Mouse (Mus musculus) erythroid progenitor cell, adult 5-6 weeks (primary cell): ENCODE measurements around the gene Atad2b. TPM values are rescaled to one million over a fixed set of nuclear protein-coding genes. Genes with fewer than 3 reads are reported as not detected.
"Not testable (repeated sequence)": the region's sequence is repeated elsewhere in the genome, so short reads cannot be mapped to it uniquely, and the experiment has no call there.

Experiments
- ATAC-seq: replicated peaks from 2 replicates; pipeline ENCODE4 v1.8.0; 2016; ENCODE audit warnings: moderate number of reproducible peaks, mild to moderate bottlenecking, moderate TSS enrichment, inconsistent platforms; ENCODE audit not compliant: poor library complexity, low FRiP score, severe bottlenecking
- total RNA-seq, 2 experiments: library from RNA; stranded (forward) in 1 of 2; stranded (reverse) in 1 of 2; fragments of 150-400 nt in 1 of 2; fragments of 186-747, 209-891 nt in 1 of 2; gene quantifications; 2 replicates each; pipeline versions ENCODE4 v1.2.3 to v1.2.4; 2015 to 2017; ENCODE audit warnings: low replicate concordance in 2 of 2

Atad2b gene
- 72.4 and 96.0 TPM in 2 replicates for total RNA-seq (2015; ENCODE audit: low replicate concordance)
- total RNA-seq (2017; ENCODE audit: low replicate concordance) = 96.5 and 105 TPM in 2 replicates

DNA sequence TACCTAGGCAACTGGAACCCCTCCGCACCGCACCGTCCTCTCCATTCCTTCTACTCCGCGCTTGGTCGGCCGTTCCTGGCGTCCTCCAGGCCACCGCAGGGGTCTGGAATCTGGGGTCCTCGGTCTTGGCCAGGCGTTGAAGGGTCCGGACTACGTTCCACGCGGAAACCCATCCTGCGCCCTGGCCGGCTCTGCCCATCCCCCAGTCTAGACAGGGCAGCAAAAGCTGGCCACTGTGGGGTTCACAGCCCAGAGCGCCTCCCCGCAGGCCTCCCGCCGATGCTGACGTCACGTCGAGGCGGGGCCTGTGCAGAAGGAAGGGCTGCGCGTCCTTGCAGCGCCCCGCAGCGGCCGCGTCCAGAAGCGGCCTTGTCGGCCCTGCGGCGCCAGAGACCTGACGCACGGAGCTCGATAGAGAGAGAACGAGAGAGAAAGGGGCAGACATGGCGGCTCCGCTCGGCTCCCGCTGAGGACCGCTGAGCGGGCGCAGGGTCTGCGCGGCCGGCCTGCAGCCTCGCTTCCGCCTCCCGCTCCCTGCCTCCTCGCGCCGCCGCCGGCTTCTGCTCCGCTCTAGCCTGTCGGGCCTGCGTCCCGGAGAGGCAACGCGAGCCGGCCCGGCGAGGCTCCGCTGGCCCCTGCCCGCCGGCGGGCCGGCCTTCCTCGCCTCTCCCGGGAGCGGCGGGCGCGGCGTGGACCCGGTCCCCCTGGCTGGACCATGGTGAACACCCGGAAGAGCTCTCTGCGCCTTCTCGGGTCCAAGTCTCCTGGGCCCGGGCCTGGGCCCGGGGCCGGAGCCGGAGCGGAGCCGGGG is at the start of gene Atad2b:
TSS of gene Atad2b (plus strand) at position 360 of the 811 bp plus-strand sequence.
- ATAC-seq = peak; percentile 93

DNA sequence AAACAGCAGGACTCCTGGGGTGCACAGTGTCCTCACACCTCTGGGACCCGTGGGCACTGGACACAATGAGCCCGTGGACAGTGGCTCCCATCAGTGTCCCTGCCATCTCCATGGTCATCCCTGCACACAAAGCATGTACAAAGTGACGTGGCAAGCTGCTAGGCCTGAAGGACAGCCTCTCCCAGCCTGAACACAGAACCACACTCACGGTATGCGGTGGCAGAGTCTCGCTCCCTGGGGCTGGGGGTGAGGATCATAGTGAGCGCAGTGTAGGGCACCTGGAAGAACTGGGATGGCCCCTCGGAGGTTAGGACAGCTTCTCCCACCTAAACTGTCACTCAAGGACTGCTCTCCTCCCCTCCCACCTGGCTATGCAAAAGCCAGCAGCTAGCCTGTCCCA is 48.2 kb upstream of the Atad2b start:
- no peak for ATAC-seq

DNA sequence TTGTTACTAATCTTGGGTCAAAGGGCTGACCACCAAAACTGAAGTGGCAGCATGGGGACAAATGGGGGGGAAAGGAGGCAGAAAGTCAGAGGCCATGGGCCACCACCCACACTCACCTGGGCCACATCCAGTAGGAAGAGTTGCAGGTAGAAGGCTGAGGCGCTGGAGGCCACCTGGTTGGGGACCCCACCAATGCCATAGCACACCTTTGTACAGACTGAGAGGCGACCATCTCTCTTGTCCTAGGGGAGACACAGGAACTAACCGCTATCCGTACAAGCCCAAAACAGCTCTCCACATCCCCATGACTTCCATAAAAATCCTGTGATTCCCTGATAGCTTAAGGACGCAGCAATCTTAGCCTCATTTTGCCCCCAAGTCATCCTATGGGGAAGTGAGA is 45.9 kb upstream of the Atad2b start:
- no peak for ATAC-seq

DNA sequence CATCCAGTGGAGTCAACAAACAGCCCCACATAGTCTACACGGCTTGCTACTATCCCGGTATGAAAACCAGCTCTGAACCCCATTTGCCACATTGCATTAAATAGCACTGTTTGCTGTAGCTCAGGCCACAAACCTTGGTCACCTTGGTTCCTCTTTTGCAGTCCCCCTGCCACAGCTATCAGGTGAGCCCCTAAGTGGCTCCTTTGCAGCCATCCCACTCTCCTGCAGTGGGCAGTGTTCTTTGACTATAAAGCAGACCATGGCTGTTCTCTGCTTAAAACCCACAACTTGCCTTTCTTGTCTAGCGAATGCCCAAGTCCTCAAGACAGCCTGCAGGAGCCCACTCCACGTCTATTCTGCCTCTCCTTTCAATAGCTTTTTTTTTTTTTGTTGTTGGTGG is 44.9 kb upstream of the Atad2b start:
- peak; percentile 40; the same call in 1 of the 2 replicates for ATAC-seq

DNA sequence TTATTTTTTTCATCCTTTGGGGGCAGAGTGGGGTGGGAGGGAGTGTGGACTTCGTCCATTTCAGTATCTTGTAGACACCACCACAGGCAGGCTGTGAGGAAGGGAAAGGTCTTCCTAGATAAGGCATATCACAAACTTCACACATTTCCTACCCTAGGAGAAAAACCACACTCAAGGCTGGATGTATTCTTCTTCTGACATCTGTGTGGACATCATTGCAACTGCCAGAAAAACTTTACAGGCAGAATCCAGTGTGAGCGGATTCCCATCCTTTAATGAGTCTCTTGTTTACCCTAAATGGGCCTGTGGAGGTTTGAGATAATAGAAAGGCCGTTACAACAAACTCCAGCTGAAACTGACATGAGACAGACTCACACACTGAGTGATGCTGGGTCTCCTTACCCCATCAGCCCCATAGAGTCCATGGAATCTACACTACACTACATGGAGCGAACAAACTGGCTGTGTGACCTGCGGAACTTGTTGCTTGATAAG is 44.1 kb upstream of the Atad2b start:
- peak; percentile 78 for ATAC-seq

DNA sequence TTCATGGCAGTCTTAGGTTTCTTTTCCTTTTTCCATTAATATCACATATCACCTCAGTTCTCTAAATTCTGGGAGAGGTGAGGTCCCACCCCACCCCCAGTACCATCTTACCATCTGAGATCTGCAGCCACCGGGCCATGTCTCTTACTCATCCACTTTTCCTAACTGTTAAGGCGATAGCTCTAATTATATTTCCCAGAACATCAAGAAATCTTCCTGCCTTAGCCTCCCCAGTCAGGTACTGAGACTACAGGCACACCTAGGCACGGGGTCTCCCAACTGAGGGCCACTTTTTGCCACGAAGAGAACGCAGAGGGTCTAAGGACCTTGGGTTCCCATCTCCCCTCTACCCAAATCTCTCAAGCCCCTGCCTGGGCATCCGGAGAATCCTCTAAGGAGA is 43.6 kb upstream of the Atad2b start:
- no peak for ATAC-seq

DNA sequence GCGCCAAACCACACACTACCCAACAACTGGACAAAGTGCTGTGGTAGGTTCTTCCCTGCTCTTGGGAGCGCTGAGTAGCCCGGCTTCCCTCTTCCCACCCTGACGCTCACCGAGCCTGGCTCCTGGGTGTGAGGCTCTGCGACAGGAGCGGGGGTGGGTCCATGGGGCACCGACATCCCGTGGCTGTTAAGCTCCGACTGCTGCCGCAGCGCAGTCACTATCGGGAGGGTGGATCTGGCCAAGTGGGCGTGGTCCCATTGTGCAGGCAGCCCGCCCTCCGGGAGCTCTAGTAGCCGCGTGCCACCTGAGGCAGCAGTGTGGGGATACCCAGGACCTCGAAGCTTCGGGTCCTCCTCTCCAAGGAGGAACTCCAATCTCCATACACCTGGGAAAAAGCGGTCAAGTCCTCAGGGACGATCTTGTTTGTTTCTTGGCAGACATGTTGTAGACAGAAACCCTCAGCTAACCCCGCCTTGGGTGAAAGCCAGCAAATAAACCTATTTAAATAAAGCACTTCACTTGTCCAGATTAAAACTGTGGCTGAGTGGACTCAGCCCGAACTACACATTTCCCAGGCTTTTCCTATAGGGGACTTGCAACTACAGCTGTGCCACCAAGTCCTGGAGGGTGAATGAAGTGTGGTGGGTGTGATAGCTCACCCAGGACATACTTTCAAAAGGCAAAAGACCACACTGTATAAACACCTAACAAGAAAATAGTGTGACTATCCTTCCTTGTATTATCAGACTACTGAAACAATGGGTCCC is 42.8 kb upstream of the Atad2b start, which contains the start of gene Mfsd2b:
TSS of gene Mfsd2b (minus strand) at position 199 of the 767 bp plus-strand sequence.
- ATAC-seq = peak; percentile 86

DNA sequence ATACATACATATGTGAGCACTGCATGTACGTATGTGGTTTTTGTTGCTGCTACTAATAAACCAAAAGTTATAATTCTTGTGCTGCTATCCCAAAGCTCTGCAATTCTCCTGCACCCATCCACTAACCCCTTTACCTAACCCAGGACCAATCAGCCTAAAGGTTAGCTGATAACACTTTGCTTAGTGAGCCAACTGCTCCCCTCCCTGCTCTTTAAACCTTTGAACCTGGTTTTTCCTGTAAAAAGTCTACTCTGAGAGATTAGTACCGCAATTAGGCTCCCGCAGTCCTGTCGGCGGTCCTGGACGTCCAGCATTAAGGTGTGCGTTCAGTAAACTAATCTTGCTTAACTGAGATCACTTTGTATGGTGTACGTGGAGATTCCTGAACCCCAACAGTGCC is 41.5 kb upstream of the Atad2b start:
- ATAC-seq = no peak

DNA sequence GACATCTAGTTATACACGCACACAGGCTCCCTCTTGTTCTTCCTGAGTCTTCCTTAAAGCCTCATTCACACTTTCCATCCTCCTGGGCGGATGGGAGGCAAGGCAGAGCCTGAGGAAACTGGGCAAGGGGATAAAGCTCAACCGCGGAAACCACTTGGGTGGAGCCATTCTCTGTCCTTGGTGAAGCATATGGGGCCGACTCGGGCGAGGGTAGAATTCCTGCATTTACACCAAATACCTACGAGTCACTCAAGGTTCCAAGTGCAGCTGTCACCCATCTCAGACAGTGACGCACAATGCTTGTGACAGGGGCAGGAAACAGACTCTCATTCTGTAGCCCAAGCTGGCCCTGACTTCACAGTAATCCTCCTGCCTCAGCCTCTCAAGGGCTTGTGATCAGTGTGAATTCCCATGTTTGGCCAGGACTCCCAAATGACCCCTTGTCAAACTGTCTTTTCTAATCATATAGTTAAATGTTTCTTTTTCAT is 38.8 kb upstream of the Atad2b start:
- ATAC-seq = no peak

DNA sequence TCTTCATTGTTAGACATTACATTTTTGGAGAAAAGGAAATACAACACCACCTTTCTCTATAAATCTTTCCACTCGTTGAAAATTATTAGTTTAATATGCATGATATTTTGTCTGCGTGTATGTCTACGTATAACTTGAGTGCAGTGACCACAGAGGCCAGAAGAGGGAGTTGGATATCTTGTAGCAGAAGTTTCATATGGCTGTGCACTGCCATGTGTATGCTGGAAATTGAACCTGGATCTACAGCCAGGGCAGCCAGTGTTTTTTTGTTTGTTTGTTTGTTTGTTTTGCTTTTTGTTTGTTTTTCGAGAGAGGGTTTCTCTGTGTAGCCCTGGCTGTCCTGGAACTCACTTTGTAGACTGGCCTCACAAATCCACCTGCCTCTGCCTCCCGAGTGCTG is 38.1 kb upstream of the Atad2b start:
- no peak for ATAC-seq

DNA sequence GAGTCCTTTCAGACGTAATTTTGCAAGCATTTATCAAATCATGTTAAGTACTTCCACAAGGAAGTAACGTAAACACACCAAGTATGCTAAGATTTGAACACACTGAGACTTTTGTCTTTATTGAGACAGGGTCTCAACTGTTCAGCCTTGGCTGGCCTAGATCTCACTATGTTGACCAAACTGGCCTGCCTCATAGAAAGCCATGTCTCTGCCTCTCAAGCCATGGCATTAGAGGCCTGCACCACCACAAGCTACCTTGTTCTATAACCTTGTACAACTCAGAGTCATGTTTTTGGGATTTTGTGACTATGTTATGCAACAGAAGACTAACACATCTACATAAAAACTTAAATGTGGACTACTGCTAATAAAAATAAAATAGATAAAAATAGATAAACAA is 35.1 kb upstream of the Atad2b start:
- ATAC-seq = no peak

DNA sequence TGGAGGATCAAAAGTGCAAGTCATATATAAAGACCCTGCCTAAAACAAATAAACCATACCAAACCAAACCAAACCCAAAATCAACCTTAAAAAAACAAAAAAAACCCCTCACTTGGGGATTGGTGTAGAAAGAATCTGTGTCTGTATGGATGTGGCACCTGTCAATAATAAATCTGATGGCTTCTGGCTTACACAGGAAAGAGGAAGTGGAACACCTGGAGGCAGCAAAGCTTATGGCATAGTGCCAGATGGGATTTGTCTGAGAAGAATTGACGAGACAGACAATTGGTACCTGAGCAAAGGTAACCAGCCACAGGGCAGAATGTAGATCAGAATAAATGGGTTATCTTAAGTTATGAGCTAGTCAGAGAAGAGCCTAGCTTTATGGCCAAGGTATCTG is 32.1 kb upstream of the Atad2b start:
- ATAC-seq = no peak

DNA sequence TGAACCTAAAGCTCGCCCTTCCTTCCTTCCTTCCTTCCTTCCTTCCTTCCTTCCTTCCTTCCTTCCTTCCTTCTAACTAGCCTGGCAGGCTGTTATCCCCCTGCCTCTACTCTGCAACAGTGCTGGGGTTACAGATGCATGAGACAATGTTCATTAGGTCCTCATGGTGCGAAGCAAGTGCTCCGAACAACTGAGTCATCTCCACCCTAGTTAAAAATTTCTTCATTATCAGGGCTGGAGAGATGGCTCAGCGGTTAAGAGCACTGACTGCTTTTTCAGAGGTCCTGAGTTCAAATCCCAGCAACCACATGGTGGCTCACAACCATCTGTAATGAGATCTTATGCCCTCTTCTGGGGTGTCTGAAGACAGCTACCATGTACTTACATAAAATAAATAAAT is 30.6 kb upstream of the Atad2b start:
- ATAC-seq = not testable (repeated sequence)

DNA sequence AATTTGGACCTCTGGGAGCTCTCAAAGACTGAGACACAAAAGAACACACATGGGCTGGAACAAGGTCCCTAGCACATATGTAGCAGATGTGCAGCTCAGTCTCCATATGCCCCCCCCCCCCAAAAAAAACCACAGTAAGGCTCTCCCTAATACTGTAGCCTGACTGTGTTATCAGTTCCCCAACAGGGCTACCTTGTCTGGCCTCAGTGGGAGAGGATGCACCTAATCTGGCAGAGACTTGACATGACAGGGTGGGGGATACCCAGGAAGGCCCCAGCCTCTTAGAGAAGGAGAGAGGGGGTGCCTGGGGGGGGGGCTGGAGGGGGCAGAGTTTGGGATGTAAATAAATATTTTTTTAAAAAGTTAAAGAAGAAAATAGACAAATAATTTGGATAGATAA is 28.4 kb upstream of the Atad2b start:
- no peak for ATAC-seq

DNA sequence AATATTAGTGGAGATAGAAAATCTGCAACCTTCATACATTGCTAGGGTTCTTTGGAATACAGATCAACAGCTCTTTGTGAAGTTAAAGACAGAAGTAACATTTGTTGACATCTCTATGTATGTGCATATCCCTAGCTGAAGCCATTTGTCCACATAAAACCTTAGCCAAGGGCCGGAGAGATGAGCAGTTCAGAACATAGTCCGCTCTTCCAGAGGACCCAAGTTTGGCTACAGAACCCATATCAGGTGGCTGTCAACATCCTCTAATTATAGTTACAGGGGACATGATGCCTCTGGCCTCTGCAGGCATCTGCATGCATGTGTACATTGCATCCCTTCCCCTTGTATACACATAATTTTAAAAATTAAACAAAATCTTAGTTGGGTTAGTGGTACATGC is 27.9 kb upstream of the Atad2b start:
- ATAC-seq = no peak

DNA sequence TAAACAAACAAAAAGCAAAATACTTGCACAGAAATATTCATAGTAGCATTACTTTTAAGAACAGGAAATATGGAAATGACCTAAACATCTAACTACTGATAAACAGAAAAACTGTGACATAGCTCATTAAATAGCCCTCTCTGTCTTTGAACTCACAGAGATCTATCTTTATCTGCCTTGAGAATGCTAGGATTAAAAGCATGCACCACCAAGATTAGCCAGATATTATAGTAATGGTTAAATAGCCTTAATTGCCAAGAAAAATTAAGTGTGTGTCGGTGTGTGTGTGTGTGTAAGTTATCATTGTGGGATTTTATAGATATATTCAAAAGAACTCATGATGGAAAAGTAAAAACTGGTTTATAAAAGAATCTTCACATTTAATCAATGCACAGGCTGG is 27.3 kb upstream of the Atad2b start:
- no peak for ATAC-seq

DNA sequence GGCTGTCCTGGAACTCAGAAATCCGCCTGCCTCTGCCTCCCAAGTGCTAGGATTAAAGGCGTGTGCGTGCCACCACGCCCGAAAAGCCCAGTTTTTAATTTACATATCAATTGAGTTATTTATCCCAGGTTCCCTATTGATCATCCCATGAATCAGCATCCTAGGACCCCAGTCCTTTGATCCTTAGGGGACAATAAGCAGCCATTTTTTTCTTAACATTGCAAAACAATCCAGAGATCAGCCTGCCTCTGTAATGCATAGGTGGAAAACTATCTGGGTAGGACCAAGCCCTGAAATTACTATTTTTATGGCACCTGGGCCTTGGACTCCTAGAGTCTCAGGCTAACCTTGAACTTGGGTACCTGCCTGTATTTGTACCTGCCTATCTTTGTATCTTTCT is 19.1 kb upstream of the Atad2b start:
- ATAC-seq = no peak

DNA sequence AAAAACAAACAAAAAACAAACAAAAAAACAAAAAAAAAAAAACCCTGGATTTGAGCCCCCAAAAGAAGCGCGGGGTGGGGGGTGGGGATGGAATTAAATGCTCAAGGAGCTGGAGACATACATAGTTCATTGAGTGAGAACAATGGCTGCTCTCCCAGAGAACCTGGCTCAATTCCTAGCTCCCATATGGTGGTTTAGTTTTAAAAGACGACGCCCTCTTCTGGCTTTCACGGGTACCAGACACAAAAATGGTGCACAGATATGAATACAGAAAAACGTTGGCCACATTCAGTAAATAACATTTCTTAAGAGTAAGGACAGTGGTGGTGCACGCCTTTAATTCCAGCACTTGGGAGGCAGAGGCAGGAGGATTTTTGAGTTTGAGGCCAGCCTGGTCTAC is 11.2 kb upstream of the Atad2b start:
- ATAC-seq = peak; percentile 61

DNA sequence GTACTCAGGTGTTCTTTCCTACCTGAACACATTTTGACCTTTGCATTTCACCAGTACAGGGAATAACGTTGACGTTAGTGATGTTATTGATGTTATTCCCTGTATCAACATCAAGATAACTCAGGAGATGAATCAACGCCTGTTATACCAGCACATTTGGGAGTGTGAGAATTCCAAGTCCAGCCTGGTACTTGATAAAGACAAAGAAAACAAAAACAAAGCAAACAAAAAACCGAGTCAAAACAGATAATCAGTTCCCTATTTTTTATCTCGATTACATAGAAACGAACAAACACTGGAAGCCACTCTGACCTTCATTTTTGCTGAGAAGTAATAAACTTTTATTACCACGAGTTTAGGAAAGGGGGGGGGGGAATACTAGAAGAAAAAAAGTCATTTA is 10.7 kb upstream of the Atad2b start:
- no peak for ATAC-seq

DNA sequence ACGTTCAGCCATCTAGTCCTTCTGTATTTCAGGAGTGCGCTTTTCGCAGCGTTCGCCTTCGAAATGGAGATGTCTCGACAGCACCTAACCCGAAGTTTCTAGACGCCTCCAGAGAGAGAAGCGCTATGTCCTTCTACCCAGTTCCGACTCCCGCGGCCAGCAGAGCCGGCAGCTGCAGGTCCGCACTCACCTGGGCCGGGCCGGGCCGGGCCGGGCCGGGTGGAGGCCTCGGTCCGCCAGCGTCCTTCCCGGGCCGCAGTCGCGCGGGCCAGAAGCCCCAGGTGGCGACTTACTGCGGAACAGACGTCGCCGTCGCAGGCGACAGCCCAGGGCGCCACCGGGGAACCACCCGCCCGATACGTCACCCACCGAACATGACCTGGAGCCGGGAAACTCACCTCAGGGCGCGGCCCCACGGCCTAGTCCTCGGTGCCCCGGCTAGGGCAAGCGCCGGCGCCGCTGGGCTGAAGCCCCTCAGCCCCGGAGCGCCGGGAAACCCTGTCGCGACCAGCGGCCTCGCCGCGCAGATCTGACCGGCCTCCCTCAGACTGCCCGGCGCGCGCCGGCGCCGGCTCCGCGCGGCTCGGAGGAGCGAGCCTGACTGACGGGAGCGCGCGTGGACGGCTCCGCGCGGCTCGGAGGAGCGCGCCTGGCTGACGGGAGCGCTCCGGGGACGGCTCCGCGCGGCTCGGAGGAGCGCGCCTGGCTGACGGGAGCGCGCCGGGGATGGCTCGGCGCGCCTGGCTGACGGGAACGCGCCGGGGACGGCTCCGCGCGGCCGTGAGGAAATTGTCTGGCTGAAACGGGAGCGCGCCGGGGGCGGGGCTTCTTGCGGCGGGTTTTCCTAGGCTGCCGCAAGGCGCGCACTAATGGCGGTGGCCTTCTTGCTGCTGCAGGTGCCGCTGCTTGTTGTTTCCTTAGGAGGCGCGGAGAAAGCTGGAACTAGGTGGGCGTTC is 9.9 kb upstream of the Atad2b start, which contains the start of gene Ubxn2a:
TSS of gene Ubxn2a (minus strand) at position 755 of the 956 bp plus-strand sequence.
- peak; percentile 83 for ATAC-seq
